Mouse (Mus musculus) C2C12 (cell line): ENCODE data around the gene Umad1.

Experiments
- CTCF ChIP-seq: IDR thresholded peaks from one replicate; pipeline ENCODE4 v1.5.1; 2011; ENCODE audit not compliant: control insufficient read depth, insufficient read depth, insufficient read length
- MAX ChIP-seq: IDR thresholded peaks from one replicate; pipeline ENCODE4 v1.6.1; 2011; ENCODE audit warnings: mild to moderate bottlenecking, control low read depth
- USF1 ChIP-seq: IDR thresholded peaks from one replicate; pipeline ENCODE4 v1.6.1; 2011; ENCODE audit warnings: low read depth, mild to moderate bottlenecking, control low read depth, moderate library complexity

- TF ChIP-seq CTCF: no peak
- TF ChIP-seq USF1: no peak
- TF ChIP-seq MAX: no peak
Measured at GRCm38 (mm10) chr6:8393029-8393428, 133.9 kb downstream of the Umad1 start.
